Mouse (Mus musculus): ENCODE data around the gene Ism2.

- no peak for TF ChIP-seq CTCF (IDR thresholded peaks at IDR 0.05; ENCODE audit: low read depth)
- no peak for TF ChIP-seq EP300 (optimal IDR thresholded peaks at IDR 0.05)
Observed at GRCm38 (mm10) chr12:87283706-87284105, 15.8 kb downstream of the Ism2 start.
